Mouse (Mus musculus): ENCODE measurements around the gene Gpx1. TPM values are rescaled to one million over a fixed set of nuclear protein-coding genes. Genes with fewer than 3 reads are reported as not detected.

The Gpx1 gene
- polyA plus RNA-seq (2015; fragmentation: Nextera tagmentation; extraction: Ambion mirVana), result 383 and 395 TPM in 2 replicates

GRCm38 (mm10) chr9:108338886-108339781 is at the start of gene Gpx1:
Gpx1 (plus strand) TSS chr9:108338903.
- H3K4me1 ChIP-seq, result peaks cover 23% of the 10 kb centered on the region
- peaks cover 20% of the 10 kb centered on the region for H3K36me3 ChIP-seq
- H3K4me2 ChIP-seq (replicated peaks), result peak within 1 kb of the TSS; percentile 63
- H3K27ac ChIP-seq (replicated peaks), result peak within 1 kb of the TSS; percentile 94
- H3K27me3 ChIP-seq, result no peaks in the 10 kb centered on the region
- WGBS, result under 1% methylated on average over 49 of the region's 49 CpGs
- peak within 1 kb of the TSS; percentile 70 for H3K9ac ChIP-seq (replicated peaks)
- peak within 1 kb of the TSS; percentile 58 for H3K4me3 ChIP-seq
- H3K9me3 ChIP-seq, result no peaks in the 10 kb centered on the region
- peak; percentile 97 for ATAC-seq (replicated peaks)

- Histone ChIP-seq H3K4me1 (peaks cover 14% of the 10 kb centered on the region), H3K9ac (replicated peaks) (peak overlapping the region; percentile 72), H3K4me3 (peak overlapping the region; percentile 70), H3K4me2 (replicated peaks) (peak overlapping the region; percentile 52), H3K27me3 (no peaks in the 10 kb centered on the region), H3K36me3 (peaks cover 11% of the 10 kb centered on the region; the same call in 1 of the 2 replicates), H3K27ac (replicated peaks) (peak overlapping the region; percentile 95), H3K9me3 (no peaks in the 10 kb centered on the region)
- ATAC-seq (replicated peaks), result no peak
- 66% methylated on average over 2 of the region's 2 CpGs for WGBS
Measured at GRCm38 (mm10) chr9:108289347-108289746, 49.4 kb upstream of the Gpx1 start.

- peak within 1 kb of the TSS; percentile 73 for H3K9ac ChIP-seq (replicated peaks)
- peak; percentile 98 for ATAC-seq (replicated peaks)
- under 1% methylated on average over 32 of the region's 32 CpGs for WGBS
- H3K4me2 ChIP-seq (replicated peaks), result peak within 1 kb of the TSS; percentile 65
- peak within 1 kb of the TSS; percentile 70 for H3K4me3 ChIP-seq
- no peaks in the 10 kb centered on the region for H3K27me3 ChIP-seq
- H3K36me3 ChIP-seq, result peaks cover 20% of the 10 kb centered on the region
- H3K9me3 ChIP-seq, result no peaks in the 10 kb centered on the region
- H3K27ac ChIP-seq (replicated peaks), result peak within 1 kb of the TSS; percentile 95
- H3K4me1 ChIP-seq, result peaks cover 14% of the 10 kb centered on the region
Measured at GRCm38 (mm10) chr9:108290016-108290750, 48.5 kb upstream of the Gpx1 start, which contains the start of gene Nicn1. Nicn1 (plus strand) TSS chr9:108290429.

- Histone ChIP-seq H3K4me2 (replicated peaks) (peak overlapping the region; percentile 65), H3K4me3 (peak overlapping the region; percentile 70), H3K4me1 (peaks cover 14% of the 10 kb centered on the region), H3K36me3 (peaks cover 25% of the 10 kb centered on the region), H3K9me3 (no peaks in the 10 kb centered on the region), H3K27me3 (no peaks in the 10 kb centered on the region), H3K9ac (replicated peaks) (peak overlapping the region; percentile 73), H3K27ac (replicated peaks) (peak overlapping the region; percentile 85)
- ATAC-seq (replicated peaks), result no peak
- WGBS, result 45% methylated on average over 6 of the region's 6 CpGs
Measured at GRCm38 (mm10) chr9:108290773-108291172, 47.9 kb upstream of the Gpx1 start.

GRCm38 (mm10) chr9:108296453-108297355 is 42.0 kb upstream of the Gpx1 start, which contains the start of gene Amt:
Amt (plus strand) TSS chr9:108296853.
- Histone ChIP-seq H3K4me3 (peak within 1 kb of the TSS; percentile 11), H3K9ac (replicated peaks) (no peak within 1 kb of the TSS; the same call in 1 of the 2 replicates), H3K9me3 (no peaks in the 10 kb centered on the region), H3K36me3 (peaks cover 47% of the 10 kb centered on the region), H3K4me2 (replicated peaks) (peak within 1 kb of the TSS; percentile 9), H3K27ac (replicated peaks) (0 out of 2 replicates have a peak within 1 kb of the TSS, but pooled peaks have one; percentile 25), H3K4me1 (no peaks in the 10 kb centered on the region), H3K27me3 (no peaks in the 10 kb centered on the region)
- 15% methylated on average over 18 of the region's 18 CpGs for WGBS
- ATAC-seq (replicated peaks), result peak; percentile 69

- H3K4me2 ChIP-seq (replicated peaks), result no peak overlapping the region
- no peak overlapping the region for H3K4me3 ChIP-seq
- peaks cover 8% of the 10 kb centered on the region for H3K4me1 ChIP-seq
- WGBS, result 88% methylated on average over 3 of the region's 3 CpGs
- no peak overlapping the region for H3K27ac ChIP-seq (replicated peaks)
- no peaks in the 10 kb centered on the region for H3K9me3 ChIP-seq
- no peak overlapping the region for H3K9ac ChIP-seq (replicated peaks)
- H3K27me3 ChIP-seq, result no peaks in the 10 kb centered on the region
- no peak for ATAC-seq (replicated peaks)
- peaks cover 37% of the 10 kb centered on the region for H3K36me3 ChIP-seq
Measured at GRCm38 (mm10) chr9:108301853-108302252, 36.9 kb upstream of the Gpx1 start.

- peaks cover 32% of the 10 kb centered on the region for H3K4me1 ChIP-seq
- no peaks in the 10 kb centered on the region for H3K27me3 ChIP-seq
- WGBS, result 89% methylated on average over 4 of the region's 4 CpGs
- H3K36me3 ChIP-seq, result peaks cover 32% of the 10 kb centered on the region
- H3K4me2 ChIP-seq (replicated peaks), result peak overlapping the region; percentile 82
- no peak overlapping the region for H3K27ac ChIP-seq (replicated peaks)
- H3K9ac ChIP-seq (replicated peaks), result no peak overlapping the region
- ATAC-seq (replicated peaks), result no peak
- peak overlapping the region; percentile 89 for H3K4me3 ChIP-seq
- H3K9me3 ChIP-seq, result no peaks in the 10 kb centered on the region
Measured at GRCm38 (mm10) chr9:108304716-108305115, 34.0 kb upstream of the Gpx1 start.

- Histone ChIP-seq H3K9me3 (no peaks in the 10 kb centered on the region), H3K36me3 (peaks cover 32% of the 10 kb centered on the region), H3K27ac (replicated peaks) (peak overlapping the region; percentile 99), H3K4me3 (peak overlapping the region; percentile 89), H3K9ac (replicated peaks) (peak overlapping the region; percentile 85), H3K27me3 (no peaks in the 10 kb centered on the region), H3K4me1 (peaks cover 37% of the 10 kb centered on the region), H3K4me2 (replicated peaks) (peak overlapping the region; percentile 82)
- no peak for ATAC-seq (replicated peaks)
- 4% methylated on average over 1 of the region's 1 CpGs for WGBS
Measured at GRCm38 (mm10) chr9:108305170-108305569, 33.5 kb upstream of the Gpx1 start.

- peak within 1 kb of the TSS; percentile 89 for H3K4me3 ChIP-seq
- under 1% methylated on average over 81 of the region's 81 CpGs for WGBS
- H3K4me2 ChIP-seq (replicated peaks), result peak within 1 kb of the TSS; percentile 82
- ATAC-seq (replicated peaks), result peak; percentile 98
- H3K36me3 ChIP-seq, result peaks cover 27% of the 10 kb centered on the region
- peak within 1 kb of the TSS; percentile 99 for H3K27ac ChIP-seq (replicated peaks)
- no peaks in the 10 kb centered on the region for H3K9me3 ChIP-seq
- H3K9ac ChIP-seq (replicated peaks), result peak within 1 kb of the TSS; percentile 91
- no peaks in the 10 kb centered on the region for H3K27me3 ChIP-seq
- H3K4me1 ChIP-seq, result peaks cover 44% of the 10 kb centered on the region
Measured at GRCm38 (mm10) chr9:108305629-108306520, 32.8 kb upstream of the Gpx1 start, which contains the start of the genes Rhoa and Tcta. Rhoa (plus strand) TSS chr9:108306129. Tcta (minus strand) TSS chr9:108306160.

GRCm38 (mm10) chr9:108306571-108306980 is 32.1 kb upstream of the Gpx1 start:
- Histone ChIP-seq H3K27me3 (no peaks in the 10 kb centered on the region), H3K4me2 (replicated peaks) (peak overlapping the region; percentile 46), H3K4me3 (peak overlapping the region; percentile 89), H3K27ac (replicated peaks) (peak overlapping the region; percentile 99), H3K9ac (replicated peaks) (peak overlapping the region; percentile 91), H3K9me3 (no peaks in the 10 kb centered on the region), H3K4me1 (peaks cover 51% of the 10 kb centered on the region), H3K36me3 (peaks cover 22% of the 10 kb centered on the region)
- ATAC-seq (replicated peaks), result peak; percentile 73
- under 1% methylated on average over 51 of the region's 51 CpGs for WGBS
